Mouse (Mus musculus) intestine, embryonic 16.5 days (tissue): ENCODE data around the gene Wdr27. TPM values are rescaled to one million over a fixed set of nuclear protein-coding genes. Genes with fewer than 3 reads are reported as not detected.
"Not testable (repeated sequence)": the region's sequence is repeated elsewhere in the genome, so short reads cannot be mapped to it uniquely, and the experiment has no call there.

Source experiments
- ATAC-seq: fragments of 200-750 bp; cut with Nextera tagmentation; 2 replicates; pipeline ENCODE4 v1.8.0; 2017; ENCODE audit warnings: moderate TSS enrichment, moderate library complexity
- H3K27ac ChIP-seq: fragments of 300-500 bp; sonication (generic); 2 replicates; pipeline ENCODE4 v1.5.1; 2014; ENCODE audit warnings: mild to moderate bottlenecking, low read length
- H3K27me3 ChIP-seq: fragments of 300-500 bp; sonication (generic); replicated peaks from 2 replicates; pipeline ENCODE4 v1.6.1; 2014; ENCODE audit warnings: low read length, control low read depth, mixed read lengths; ENCODE audit not compliant: control insufficient read depth, insufficient read depth
- H3K36me3 ChIP-seq: fragments of 300-500 bp; sonication (generic); 2 replicates; pipeline ENCODE4 v1.6.1; 2014; ENCODE audit warnings: low read length, control low read depth; ENCODE audit not compliant: control insufficient read depth, insufficient read depth
- H3K4me1 ChIP-seq: fragments of 300-500 bp; sonication (generic); 2 replicates; pipeline ENCODE4 v1.6.1; 2014; ENCODE audit warnings: low read length, control low read depth, mixed read lengths; ENCODE audit not compliant: control insufficient read depth, insufficient read depth
- H3K4me2 ChIP-seq: fragments of 300-500 bp; sonication (generic); 2 replicates; pipeline ENCODE4 v1.6.1; 2014; ENCODE audit warnings: low read depth, low read length, control low read depth
- H3K4me3 ChIP-seq: fragments of 300-500 bp; sonication (generic); 2 replicates; pipeline ENCODE4 v1.5.1; 2014; ENCODE audit warnings: mild to moderate bottlenecking, low read length
- H3K9ac ChIP-seq: fragments of 300-500 bp; sonication (generic); 2 replicates; pipeline ENCODE4 v1.6.1; 2014; ENCODE audit warnings: low read depth, low read length
- H3K9me3 ChIP-seq: fragments of 300-500 bp; sonication (generic); 2 replicates; pipeline ENCODE4 v1.6.1; 2016; ENCODE audit warnings: low read length, control low read depth; ENCODE audit not compliant: control insufficient read depth
- WGBS: fragments of 180-500 bp; shearing (Covaris S2); extraction: QIAGEN DNeasy Blood & Tissue Kit; methylation state at CpG from one replicate; pipeline ENCODE4 v1.1.7; 2014; 5-methylcytosine and 5-hydroxymethylcytosine counted together
- polyA plus RNA-seq: library from polyadenylated mRNA; unstranded; fragments of >200 nt; fragmentation: Nextera tagmentation; extraction: Ambion mirVana; gene quantifications from 2 replicates; pipeline ENCODE4 v1.2.1, GENCODE M21; 2015

Gene Wdr27
- polyA plus RNA-seq, 1 experiment from 2014 or later: 5.0 TPM

GRCm38 (mm10) chr17:14935280-14935679, 7.7 kb downstream of the Wdr27 start:
- not testable (repeated sequence) for H3K9ac ChIP-seq, H3K36me3 ChIP-seq, H3K4me3 ChIP-seq, H3K9me3 ChIP-seq, ATAC-seq, H3K27me3 ChIP-seq, H3K4me2 ChIP-seq, H3K4me1 ChIP-seq, H3K27ac ChIP-seq
- 73% methylated on average over 12 of the region's 14 CpGs for WGBS

GRCm38 (mm10) chr17:14931469-14931868, 11.5 kb downstream of the Wdr27 start:
- Histone ChIP-seq H3K9ac (no peak overlapping the region), H3K27me3 (no peaks in the 10 kb centered on the region), H3K36me3 (no peaks in the 10 kb centered on the region), H3K27ac (no peak overlapping the region), H3K4me1 (no peaks in the 10 kb centered on the region), H3K4me3 (no peak overlapping the region), H3K9me3 (no peaks in the 10 kb centered on the region), H3K4me2 (no peak overlapping the region)
- ATAC-seq: no peak
- WGBS: 85% methylated on average over 5 of the region's 5 CpGs

GRCm38 (mm10) chr17:14930697-14931096, 12.3 kb downstream of the Wdr27 start:
- Histone ChIP-seq H3K4me1 (no peaks in the 10 kb centered on the region), H3K9me3 (no peaks in the 10 kb centered on the region), H3K9ac (no peak overlapping the region), H3K4me2 (no peak overlapping the region), H3K36me3 (no peaks in the 10 kb centered on the region), H3K4me3 (no peak overlapping the region), H3K27me3 (no peaks in the 10 kb centered on the region), H3K27ac (no peak overlapping the region)
- no peak for ATAC-seq
- WGBS: 81% methylated on average over 7 of the region's 7 CpGs

- H3K4me2 ChIP-seq: no peak overlapping the region
- H3K4me1 ChIP-seq: no peaks in the 10 kb centered on the region
- no peaks in the 10 kb centered on the region for H3K9me3 ChIP-seq
- WGBS: 69% methylated on average over 5 of the region's 5 CpGs
- H3K9ac ChIP-seq: no peak overlapping the region
- H3K27me3 ChIP-seq: no peaks in the 10 kb centered on the region
- ATAC-seq: no peak
- H3K27ac ChIP-seq: no peak overlapping the region
- H3K36me3 ChIP-seq: no peaks in the 10 kb centered on the region
- H3K4me3 ChIP-seq: no peak overlapping the region
Measured at GRCm38 (mm10) chr17:14928631-14929030, 14.3 kb downstream of the Wdr27 start.

GRCm38 (mm10) chr17:14927644-14928218, 15.2 kb downstream of the Wdr27 start:
- Histone ChIP-seq H3K27ac (no peak overlapping the region), H3K4me2 (no peak overlapping the region), H3K36me3 (no peaks in the 10 kb centered on the region), H3K9ac (no peak overlapping the region), H3K27me3 (no peaks in the 10 kb centered on the region), H3K9me3 (no peaks in the 10 kb centered on the region), H3K4me3 (no peak overlapping the region), H3K4me1 (no peaks in the 10 kb centered on the region)
- no peak for ATAC-seq
- 79% methylated on average over 8 of the region's 8 CpGs for WGBS

- H3K9ac ChIP-seq: no peak overlapping the region
- H3K27me3 ChIP-seq: no peaks in the 10 kb centered on the region
- 56% methylated on average over 6 of the region's 6 CpGs for WGBS
- H3K27ac ChIP-seq: no peak overlapping the region
- no peaks in the 10 kb centered on the region for H3K4me1 ChIP-seq
- no peaks in the 10 kb centered on the region for H3K9me3 ChIP-seq
- ATAC-seq: no peak
- H3K4me2 ChIP-seq: no peak overlapping the region
- no peak overlapping the region for H3K4me3 ChIP-seq
- H3K36me3 ChIP-seq: no peaks in the 10 kb centered on the region
Measured at GRCm38 (mm10) chr17:14921582-14921981, 21.4 kb downstream of the Wdr27 start.

GRCm38 (mm10) chr17:14917866-14918265, 25.1 kb downstream of the Wdr27 start:
- H3K9ac ChIP-seq: no peak overlapping the region
- H3K4me1 ChIP-seq: no peaks in the 10 kb centered on the region
- no peaks in the 10 kb centered on the region for H3K36me3 ChIP-seq
- H3K4me2 ChIP-seq: no peak overlapping the region
- H3K27me3 ChIP-seq: no peaks in the 10 kb centered on the region
- 85% methylated on average over 8 of the region's 8 CpGs for WGBS
- H3K9me3 ChIP-seq: no peaks in the 10 kb centered on the region
- no peak for ATAC-seq
- no peak overlapping the region for H3K27ac ChIP-seq
- H3K4me3 ChIP-seq: no peak overlapping the region

GRCm38 (mm10) chr17:14914401-14914800, 28.6 kb downstream of the Wdr27 start:
- H3K27me3 ChIP-seq: no peaks in the 10 kb centered on the region
- no peak overlapping the region for H3K4me2 ChIP-seq
- H3K4me1 ChIP-seq: no peaks in the 10 kb centered on the region
- H3K36me3 ChIP-seq: no peaks in the 10 kb centered on the region
- ATAC-seq: no peak
- H3K9ac ChIP-seq: no peak overlapping the region
- H3K4me3 ChIP-seq: no peak overlapping the region
- WGBS: 84% methylated on average over 4 of the region's 4 CpGs
- H3K27ac ChIP-seq: no peak overlapping the region
- no peaks in the 10 kb centered on the region for H3K9me3 ChIP-seq

GRCm38 (mm10) chr17:14912981-14913380, 30.0 kb downstream of the Wdr27 start:
- H3K9me3 ChIP-seq: no peaks in the 10 kb centered on the region
- no peak overlapping the region for H3K4me2 ChIP-seq
- ATAC-seq: no peak
- 87% methylated on average over 8 of the region's 8 CpGs for WGBS
- no peak overlapping the region for H3K9ac ChIP-seq
- H3K27ac ChIP-seq: no peak overlapping the region
- H3K4me3 ChIP-seq: no peak overlapping the region
- no peaks in the 10 kb centered on the region for H3K4me1 ChIP-seq
- no peaks in the 10 kb centered on the region for H3K27me3 ChIP-seq
- H3K36me3 ChIP-seq: no peaks in the 10 kb centered on the region

GRCm38 (mm10) chr17:14912420-14912819, 30.5 kb downstream of the Wdr27 start:
- Histone ChIP-seq H3K36me3 (no peaks in the 10 kb centered on the region), H3K9ac (no peak overlapping the region), H3K4me3 (no peak overlapping the region), H3K9me3 (no peaks in the 10 kb centered on the region), H3K4me1 (no peaks in the 10 kb centered on the region), H3K4me2 (no peak overlapping the region), H3K27ac (no peak overlapping the region), H3K27me3 (no peaks in the 10 kb centered on the region)
- no peak for ATAC-seq
- 49% methylated on average over 6 of the region's 6 CpGs for WGBS
